Mouse (Mus musculus) hindbrain, embryonic 11.5 days (tissue): Measurements from ENCODE around the gene Sulf2. TPM values are rescaled to one million over a fixed set of nuclear protein-coding genes. Genes with fewer than 3 reads are reported as not detected.

Source experiments
- ATAC-seq: fragments of 200-750 bp; cut with Nextera tagmentation; 2 replicates; pipeline ENCODE4 v1.8.0; 2017; ENCODE audit warnings: mild to moderate bottlenecking, moderate TSS enrichment, moderate library complexity; ENCODE audit not compliant: low FRiP score
- DNase-seq: peaks from one replicate; pipeline ENCODE4 v3.0.0-alpha.2; 2015; ENCODE audit warnings: low spot score
- H3K27ac ChIP-seq: fragments of 300-500 bp; sonication (generic); 2 replicates; pipeline ENCODE4 v1.5.1; 2014; ENCODE audit warnings: mild to moderate bottlenecking, low read depth, low read length
- H3K27me3 ChIP-seq: fragments of 300-500 bp; sonication (generic); 2 replicates; pipeline ENCODE4 v1.6.1; 2014; ENCODE audit warnings: mild to moderate bottlenecking, low read length, moderate library complexity, mixed read lengths; ENCODE audit not compliant: control insufficient read depth, insufficient read depth
- H3K36me3 ChIP-seq: fragments of 300-500 bp; sonication (generic); 2 replicates; pipeline ENCODE4 v1.6.1; 2014; ENCODE audit warnings: mild to moderate bottlenecking, low read length, moderate library complexity, mixed read lengths; ENCODE audit not compliant: control insufficient read depth, insufficient read depth
- H3K4me1 ChIP-seq: fragments of 300-500 bp; sonication (generic); replicated peaks from 2 replicates; pipeline ENCODE4 v1.6.1; 2014; ENCODE audit warnings: low read length, mixed read lengths; ENCODE audit not compliant: control insufficient read depth, insufficient read depth
- H3K4me2 ChIP-seq: fragments of 300-500 bp; sonication (generic); replicated peaks from 2 replicates; pipeline ENCODE4 v1.6.1; 2014; ENCODE audit warnings: mild to moderate bottlenecking, low read depth, low read length
- H3K4me3 ChIP-seq: fragments of 300-500 bp; sonication (generic); 2 replicates; pipeline ENCODE4 v1.5.1; 2014; ENCODE audit warnings: low read depth, low read length
- H3K9ac ChIP-seq: fragments of 300-500 bp; sonication (generic); 2 replicates; pipeline ENCODE4 v1.6.1; 2014; ENCODE audit warnings: low read depth, low read length
- H3K9me3 ChIP-seq: fragments of 300-500 bp; sonication (generic); 2 replicates; pipeline ENCODE4 v1.6.1; 2016; ENCODE audit warnings: low read length; ENCODE audit not compliant: control insufficient read depth
- WGBS: fragments of 180-500 bp; shearing (Covaris S2); extraction: QIAGEN DNeasy Blood & Tissue Kit; methylation state at CpG from one replicate; pipeline ENCODE4 v1.1.7; 2014; 5-methylcytosine and 5-hydroxymethylcytosine counted together
- polyA plus RNA-seq: library from polyadenylated mRNA; unstranded; fragments of >200 nt; fragmentation: Nextera tagmentation; extraction: Ambion mirVana; gene quantifications from 2 replicates; pipeline ENCODE4 v1.2.1, GENCODE M21; 2014

The Sulf2 gene
- polyA plus RNA-seq, 1 experiment from 2014 or later, result 115 TPM

GRCm38 (mm10) chr2:166111831-166112250, 43.6 kb downstream of the Sulf2 start:
- H3K4me1 ChIP-seq, result 0 out of 2 replicates have a peak, but pooled peaks cover 2% of the 10 kb centered on the region
- DNase-seq, result peak; percentile 25
- no peak overlapping the region for H3K27ac ChIP-seq
- no peak overlapping the region for H3K4me2 ChIP-seq
- ATAC-seq, result no peak
- no peaks in the 10 kb centered on the region for H3K9me3 ChIP-seq
- no peaks in the 10 kb centered on the region for H3K27me3 ChIP-seq
- H3K9ac ChIP-seq, result no peak overlapping the region
- H3K36me3 ChIP-seq, result peaks cover 12% of the 10 kb centered on the region; the same call in 1 of the 2 replicates
- 45% methylated on average over 10 of the region's 10 CpGs for WGBS
- H3K4me3 ChIP-seq, result no peak overlapping the region

DNA sequence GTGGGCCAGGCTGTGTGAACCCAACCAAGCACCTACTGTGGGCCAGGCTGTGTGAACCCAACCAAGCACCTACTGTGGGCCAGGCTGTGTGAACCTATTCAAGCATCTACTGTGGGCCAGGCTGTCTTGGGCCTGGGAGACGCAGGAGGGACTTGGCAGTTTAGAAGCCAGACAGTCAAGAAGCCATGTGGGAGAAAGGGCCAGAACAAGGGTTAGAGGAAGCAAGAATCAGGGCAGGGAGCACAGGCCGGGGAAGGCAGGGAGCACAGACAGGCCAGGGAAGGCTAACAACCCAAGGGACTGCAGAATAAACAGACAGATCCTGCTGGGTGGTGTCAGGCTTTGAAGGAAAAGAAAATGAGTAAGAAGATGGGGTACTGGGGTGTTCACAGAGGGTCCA, 44.2 kb downstream of the Sulf2 start:
- Histone ChIP-seq H3K27me3 (no peaks in the 10 kb centered on the region; the same call in 1 of the 2 replicates), H3K9me3 (no peaks in the 10 kb centered on the region), H3K4me3 (no peak overlapping the region), H3K36me3 (peaks cover 8% of the 10 kb centered on the region; the same call in 1 of the 2 replicates), H3K4me1 (0 out of 2 replicates have a peak, but pooled peaks cover 2% of the 10 kb centered on the region), H3K27ac (no peak overlapping the region), H3K4me2 (no peak overlapping the region), H3K9ac (no peak overlapping the region)
- no peak for DNase-seq
- ATAC-seq, result no peak
- WGBS, result 88% methylated on average over 2 of the region's 2 CpGs

- Histone ChIP-seq H3K4me2 (no peak overlapping the region), H3K36me3 (peaks cover 3% of the 10 kb centered on the region; the same call in 1 of the 2 replicates), H3K4me3 (no peak overlapping the region), H3K27me3 (no peaks in the 10 kb centered on the region; the same call in 1 of the 2 replicates), H3K9me3 (no peaks in the 10 kb centered on the region), H3K4me1 (0 out of 2 replicates have a peak, but pooled peaks cover 2% of the 10 kb centered on the region), H3K27ac (no peak overlapping the region), H3K9ac (no peak overlapping the region)
- ATAC-seq, result no peak
- WGBS, result 75% methylated on average over 8 of the region's 8 CpGs
- no peak for DNase-seq
These were observed 44.7 kb downstream of the Sulf2 start for GRCm38 (mm10) chr2:166110764-166111163.

DNA sequence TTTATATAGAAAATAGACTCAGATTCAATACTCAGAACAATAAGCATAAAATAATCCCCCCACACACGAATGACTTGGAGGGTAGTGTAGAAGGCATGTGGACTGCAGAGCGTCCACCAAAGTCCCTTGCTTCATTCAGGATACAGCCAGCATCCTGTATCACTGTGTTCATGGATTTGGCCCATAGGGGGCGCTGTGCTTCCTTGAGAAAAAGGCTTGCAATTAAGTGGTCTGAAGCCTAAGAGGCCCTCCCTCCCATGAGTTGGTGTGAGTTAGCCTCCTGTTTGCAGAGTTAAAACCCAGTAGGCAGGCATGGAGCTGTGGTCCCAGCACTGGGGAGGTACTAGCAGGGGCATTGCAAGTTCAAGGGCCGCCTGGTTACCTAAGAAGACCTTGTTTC, 47.1 kb downstream of the Sulf2 start:
- H3K4me2 ChIP-seq, result no peak overlapping the region
- 24% methylated on average over 4 of the region's 4 CpGs for WGBS
- H3K27me3 ChIP-seq, result no peaks in the 10 kb centered on the region; the same call in 1 of the 2 replicates
- H3K9ac ChIP-seq, result no peak overlapping the region
- H3K9me3 ChIP-seq, result no peaks in the 10 kb centered on the region
- ATAC-seq (no peak), DNase-seq (peak; percentile 95)
- H3K4me1 ChIP-seq, result 0 out of 2 replicates have a peak, but pooled peaks cover 4% of the 10 kb centered on the region
- H3K27ac ChIP-seq, result no peak overlapping the region
- H3K4me3 ChIP-seq, result no peak overlapping the region
- no peaks in the 10 kb centered on the region for H3K36me3 ChIP-seq

- Histone ChIP-seq H3K27me3 (no peaks in the 10 kb centered on the region; the same call in 1 of the 2 replicates), H3K4me2 (no peak overlapping the region), H3K9me3 (no peaks in the 10 kb centered on the region), H3K9ac (no peak overlapping the region), H3K27ac (no peak overlapping the region), H3K4me1 (peaks cover 4% of the 10 kb centered on the region; the same call in 1 of the 2 replicates), H3K4me3 (no peak overlapping the region), H3K36me3 (no peaks in the 10 kb centered on the region)
- ATAC-seq (no peak), DNase-seq (no peak)
- WGBS, result 80% methylated on average over 5 of the region's 5 CpGs
These were observed 47.6 kb downstream of the Sulf2 start for GRCm38 (mm10) chr2:166107911-166108310.

GRCm38 (mm10) chr2:166106631-166107030, 48.8 kb downstream of the Sulf2 start:
- Histone ChIP-seq H3K4me3 (no peak overlapping the region), H3K36me3 (no peaks in the 10 kb centered on the region), H3K4me1 (peaks cover 2% of the 10 kb centered on the region; the same call in 1 of the 2 replicates), H3K27ac (no peak overlapping the region), H3K27me3 (no peaks in the 10 kb centered on the region; the same call in 1 of the 2 replicates), H3K9me3 (no peaks in the 10 kb centered on the region), H3K4me2 (no peak overlapping the region), H3K9ac (no peak overlapping the region)
- ATAC-seq (no peak), DNase-seq (no peak)
- 73% methylated on average over 2 of the region's 2 CpGs for WGBS

DNA sequence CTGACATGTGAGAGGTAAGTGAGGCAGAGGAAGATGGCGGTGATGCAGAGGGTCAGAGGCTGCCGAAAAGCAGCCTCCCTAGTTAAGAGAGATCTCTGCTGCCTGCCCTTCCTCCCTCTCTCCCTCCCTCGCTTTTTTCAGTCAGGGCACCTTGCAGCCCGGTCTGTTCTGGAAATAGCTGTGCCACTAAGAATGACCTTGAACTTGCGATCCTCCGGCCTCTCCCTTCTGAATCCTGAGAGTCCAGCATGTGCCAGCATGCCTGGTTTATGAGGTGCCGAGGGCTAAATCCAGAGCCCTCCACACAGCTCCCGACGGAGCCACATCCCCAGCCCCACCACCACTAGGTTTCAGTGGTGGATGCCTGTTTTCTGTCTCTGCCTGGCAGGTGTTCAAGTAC, 49.6 kb downstream of the Sulf2 start:
- DNase-seq, result no peak
- Histone ChIP-seq H3K4me1 (peaks cover 2% of the 10 kb centered on the region; the same call in 1 of the 2 replicates), H3K27ac (no peak overlapping the region), H3K9ac (no peak overlapping the region), H3K9me3 (no peaks in the 10 kb centered on the region), H3K4me2 (no peak overlapping the region), H3K36me3 (no peaks in the 10 kb centered on the region), H3K4me3 (no peak overlapping the region), H3K27me3 (no peaks in the 10 kb centered on the region; the same call in 1 of the 2 replicates)
- WGBS, result 82% methylated on average over 9 of the region's 9 CpGs
- ATAC-seq, result no peak

DNA sequence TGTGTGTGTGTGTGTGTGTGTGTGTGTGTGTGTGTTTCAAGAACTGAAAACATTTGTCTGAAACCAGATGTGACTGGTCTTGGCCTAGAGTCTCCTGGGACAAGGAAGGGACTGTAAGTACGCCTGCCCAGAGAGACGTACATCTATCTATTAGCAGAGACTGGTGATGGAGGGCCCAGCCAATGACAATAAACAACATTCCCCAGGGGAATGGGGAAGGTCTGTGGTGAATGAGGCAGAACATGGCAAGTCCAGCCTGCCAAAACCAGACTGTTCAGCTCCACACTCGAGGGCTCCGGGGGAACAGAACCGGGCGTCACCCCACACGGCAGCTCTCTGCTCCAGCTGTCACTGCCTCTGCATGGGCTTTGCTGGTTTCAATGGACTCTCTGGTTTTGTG, 52.6 kb downstream of the Sulf2 start:
- ATAC-seq, result no peak

More for the DNA sequence above, 52.6 kb downstream of the Sulf2 start:
- Histone ChIP-seq H3K27me3 (peaks cover 2% of the 10 kb centered on the region; the same call in 1 of the 2 replicates), H3K4me3 (no peak overlapping the region), H3K9me3 (no peaks in the 10 kb centered on the region), H3K27ac (no peak overlapping the region), H3K9ac (no peak overlapping the region), H3K4me1 (peaks cover 2% of the 10 kb centered on the region; the same call in 1 of the 2 replicates), H3K36me3 (no peaks in the 10 kb centered on the region), H3K4me2 (no peak overlapping the region)
- peak; percentile 41 for DNase-seq
- WGBS, result 60% methylated on average over 7 of the region's 7 CpGs
